Mouse (Mus musculus): ENCODE measurements around the gene Fkbp5.
A peak's percentile ranks its signal among the peaks of the same experiment; 100 is the strongest.

DNA sequence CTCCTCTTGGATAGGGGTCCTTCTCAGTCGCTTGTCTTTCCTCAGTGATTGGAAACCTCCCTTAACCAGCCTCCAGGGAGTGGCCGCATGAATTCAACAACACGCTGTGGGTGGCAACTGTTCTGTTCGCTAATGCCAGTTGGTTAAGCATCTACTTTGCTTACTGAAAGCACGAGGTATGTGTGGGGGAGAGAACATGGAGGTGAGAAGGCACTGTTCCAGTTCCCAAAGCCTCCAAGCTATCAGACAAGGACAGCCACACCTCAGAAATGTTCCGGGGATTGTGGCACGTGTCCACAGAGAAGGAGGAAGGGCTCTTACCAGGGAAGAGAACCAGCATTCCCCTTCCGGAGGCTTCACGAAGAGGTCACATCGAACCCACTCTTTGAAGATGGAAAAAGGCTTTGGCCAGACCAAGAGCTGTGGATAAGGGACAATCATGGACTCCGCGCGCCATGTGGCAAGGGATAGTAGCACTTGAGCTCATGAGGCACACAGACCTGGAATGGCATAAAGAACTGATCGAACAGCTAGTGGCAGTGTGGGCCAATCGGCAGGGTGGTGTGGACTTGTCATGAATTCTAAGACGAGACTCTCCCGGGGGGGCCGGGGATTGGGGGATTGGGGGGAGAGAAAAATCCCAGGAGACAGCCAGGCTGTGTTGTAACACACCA is 29.6 kb downstream of the Fkbp5 start:
- no peak for TF ChIP-seq CTCF (IDR thresholded peaks at IDR 0.05)
- peak; percentile 49; the same call in 1 of the 2 replicates for TF ChIP-seq EP300 (IDR thresholded peaks at IDR 0.05)
